Mouse (Mus musculus) lung, postnatal 0 days (tissue): ENCODE results near the gene Tshr. TPM values are rescaled to one million over a fixed set of nuclear protein-coding genes. Genes with fewer than 3 reads are reported as not detected.
"Not testable (repeated sequence)": the region's sequence is repeated elsewhere in the genome, so short reads cannot be mapped to it uniquely, and the experiment has no call there.

Experiments used
- ATAC-seq: fragments of 200-750 bp; cut with Nextera tagmentation; 2 replicates; pipeline ENCODE4 v1.8.0; 2017; ENCODE audit warnings: moderate library complexity
- DNase-seq: peaks from one replicate; pipeline ENCODE4 v3.0.0-alpha.2; 2016; ENCODE audit warnings: low spot score
- H3K27ac ChIP-seq: fragments of 300-500 bp; sonication (generic); 2 replicates; pipeline ENCODE4 v1.5.1; 2014; ENCODE audit warnings: antibody characterized with exemption, mild to moderate bottlenecking, low read length, mixed read lengths
- H3K27me3 ChIP-seq: fragments of 300-500 bp; sonication (generic); replicated peaks from 2 replicates; pipeline ENCODE4 v1.6.1; 2014; ENCODE audit warnings: low read length, mixed read lengths; ENCODE audit not compliant: insufficient read depth
- H3K36me3 ChIP-seq: fragments of 300-500 bp; sonication (generic); 2 replicates; pipeline ENCODE4 v1.6.1; 2014; ENCODE audit warnings: low read length, mixed read lengths; ENCODE audit not compliant: insufficient read depth
- H3K4me1 ChIP-seq: fragments of 300-500 bp; sonication (generic); 2 replicates; pipeline ENCODE4 v1.6.1; 2014; ENCODE audit warnings: antibody characterized with exemption, low read depth, low read length, mixed read lengths; ENCODE audit not compliant: insufficient read depth
- H3K4me2 ChIP-seq: fragments of 300-500 bp; sonication (generic); replicated peaks from 2 replicates; pipeline ENCODE4 v1.6.1; 2014; ENCODE audit warnings: low read depth, mild to moderate bottlenecking, low read length, moderate library complexity, mixed read lengths
- H3K4me3 ChIP-seq: fragments of 300-500 bp; sonication (generic); 2 replicates; pipeline ENCODE4 v1.5.1; 2014; ENCODE audit warnings: low read depth, low read length
- H3K9ac ChIP-seq: fragments of 300-500 bp; sonication (generic); replicated peaks from 2 replicates; pipeline ENCODE4 v1.6.1; 2014; ENCODE audit warnings: low read depth, mild to moderate bottlenecking
- H3K9me3 ChIP-seq: fragments of 300-500 bp; sonication (generic); 2 replicates; pipeline ENCODE4 v1.6.1; 2016; ENCODE audit warnings: low read length, mixed read lengths
- CTCF ChIP-seq: IDR thresholded peaks from 2 replicates; pipeline ENCODE4 v1.5.1; 2016; ENCODE audit warnings: antibody characterized with exemption, mild to moderate bottlenecking
- EP300 ChIP-seq: IDR thresholded peaks from 2 replicates; pipeline ENCODE4 v1.6.1; 2016; ENCODE audit warnings: antibody characterized with exemption, mild to moderate bottlenecking, control low read depth
- WGBS: fragments of 180-500 bp; shearing (Covaris S2); extraction: QIAGEN DNeasy Blood & Tissue Kit; methylation state at CpG from one replicate; pipeline ENCODE4 v1.1.7; 2014; 5-methylcytosine and 5-hydroxymethylcytosine counted together
- polyA plus RNA-seq: library from polyadenylated mRNA; unstranded; fragments of >200 nt; fragmentation: Nextera tagmentation; extraction: Ambion mirVana; gene quantifications from 2 replicates; pipeline ENCODE4 v1.2.1, GENCODE M21; 2015

Gene Tshr
- 0.12 and 0.17 TPM in 2 replicates for polyA plus RNA-seq

DNA sequence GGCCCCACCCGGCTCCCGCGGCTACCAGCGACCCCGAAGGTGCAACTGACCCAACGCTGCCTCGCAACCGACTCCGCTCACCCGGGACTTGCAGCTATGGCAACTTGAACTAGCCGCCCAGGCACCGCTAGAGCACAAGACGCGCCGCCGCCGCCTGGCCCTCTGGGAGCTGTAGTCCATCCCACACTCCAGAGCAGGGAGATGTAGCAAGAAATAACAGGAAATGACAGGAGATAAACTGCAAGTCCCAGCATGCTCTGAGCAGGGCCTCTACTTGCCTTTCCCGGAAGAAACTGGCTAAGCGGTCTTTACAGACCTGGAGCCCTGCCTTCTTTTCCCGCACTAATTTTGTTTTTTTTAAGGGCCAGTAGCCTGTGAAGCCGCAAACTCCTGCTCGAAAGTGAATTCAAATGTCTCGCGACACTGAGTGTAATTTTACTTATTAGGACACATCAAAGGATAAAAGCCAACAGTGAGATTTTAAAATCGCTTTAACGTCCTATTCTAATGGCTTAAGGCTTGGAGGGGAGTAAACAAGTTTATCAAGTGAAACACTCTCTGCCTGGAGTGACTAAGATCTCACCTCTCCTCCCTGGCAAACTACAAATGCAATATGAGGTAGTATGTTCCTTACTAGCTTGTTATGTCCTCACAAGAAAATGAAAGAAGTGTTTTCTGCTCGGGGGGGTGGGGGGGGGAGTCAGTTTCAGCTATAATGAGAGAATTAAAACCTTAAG is at the start of gene Tshr, which contains the start of gene Cep128:
Gene Tshr, plus strand, starts transcription at position 283 of the 737 bp plus-strand sequence.
Gene Cep128, minus strand, starts transcription at position 129 of the 737 bp plus-strand sequence.
- ATAC-seq (peak; percentile 100), DNase-seq (peak; percentile 99)
- no peaks in the 10 kb centered on the region for H3K27me3 ChIP-seq
- H3K4me1 ChIP-seq, result peaks cover 4% of the 10 kb centered on the region; the same call in 1 of the 2 replicates
- no peak within 1 kb of the TSS; the same call in none of the 2 replicates for H3K9ac ChIP-seq
- WGBS, result 1% methylated on average over 27 of the region's 27 CpGs
- H3K27ac ChIP-seq, result no peak within 1 kb of the TSS
- no peaks in the 10 kb centered on the region for H3K9me3 ChIP-seq
- no peaks in the 10 kb centered on the region for H3K36me3 ChIP-seq
- H3K4me3 ChIP-seq, result peak within 1 kb of the TSS; percentile 59
- peak within 1 kb of the TSS; percentile 94 for H3K4me2 ChIP-seq
- TF ChIP-seq EP300 (no peak), CTCF (0 out of 2 replicates have a peak, but pooled peaks have one; percentile 3)

DNA sequence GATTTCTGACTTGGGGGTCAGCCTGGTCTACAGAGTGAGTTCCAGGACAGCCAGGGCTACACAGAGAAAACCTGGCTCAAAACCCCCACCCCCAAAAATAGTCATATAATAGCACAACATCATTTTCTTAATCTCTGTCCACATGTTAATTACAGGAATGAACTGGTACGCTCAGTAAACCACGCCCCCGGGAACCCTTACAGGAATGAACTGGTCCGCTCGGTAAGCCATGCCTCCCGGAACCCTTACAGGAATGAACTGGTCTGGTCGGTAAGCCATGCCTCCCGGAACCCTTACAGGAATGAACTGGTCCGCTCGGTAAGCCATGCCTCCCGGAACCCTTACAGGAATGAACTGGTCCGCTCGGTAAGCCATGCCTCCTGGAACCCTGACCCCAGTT is 45.7 kb upstream of the Tshr start:
- not testable (repeated sequence) for H3K4me1 ChIP-seq, H3K27ac ChIP-seq, H3K4me2 ChIP-seq, H3K36me3 ChIP-seq, H3K9me3 ChIP-seq, H3K9ac ChIP-seq, H3K4me3 ChIP-seq, ATAC-seq, DNase-seq, H3K27me3 ChIP-seq
- 93% methylated on average over 13 of the region's 13 CpGs for WGBS

GRCm38 (mm10) chr12:91353783-91354182 is 30.6 kb upstream of the Tshr start:
- DNase-seq, result no peak
- Histone ChIP-seq H3K27me3 (no peaks in the 10 kb centered on the region), H3K36me3 (no peaks in the 10 kb centered on the region), H3K4me1 (no peaks in the 10 kb centered on the region), H3K27ac (no peak overlapping the region), H3K9ac (no peak overlapping the region), H3K9me3 (no peaks in the 10 kb centered on the region), H3K4me2 (no peak overlapping the region), H3K4me3 (no peak overlapping the region)
- TF ChIP-seq EP300, result no peak
- TF ChIP-seq CTCF, result no peak
- WGBS, result 91% methylated on average over 8 of the region's 8 CpGs
- no peak for ATAC-seq

DNA sequence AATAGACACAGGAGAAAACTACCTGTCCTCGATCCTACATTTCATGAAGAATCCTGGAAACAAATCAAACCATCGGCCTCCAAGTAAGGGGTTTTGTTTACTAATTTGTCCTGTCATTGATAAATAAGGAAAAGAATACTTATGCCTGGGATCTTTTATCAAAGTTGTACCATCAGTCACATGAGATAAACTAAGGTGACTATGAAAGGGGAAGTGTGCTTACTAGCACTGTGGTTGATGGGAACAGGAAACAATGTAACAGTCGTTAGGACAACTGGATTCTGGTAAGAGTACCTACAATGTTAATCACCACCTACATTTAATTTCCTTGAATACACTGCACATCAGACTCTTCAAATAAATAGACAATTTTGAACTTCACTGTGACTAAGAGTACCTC is 15.2 kb upstream of the Tshr start:
- no peaks in the 10 kb centered on the region for H3K9me3 ChIP-seq
- no peaks in the 10 kb centered on the region for H3K27me3 ChIP-seq
- H3K4me2 ChIP-seq, result no peak overlapping the region
- ATAC-seq (no peak), DNase-seq (no peak)
- H3K27ac ChIP-seq, result no peak overlapping the region
- H3K9ac ChIP-seq, result no peak overlapping the region
- H3K4me3 ChIP-seq, result no peak overlapping the region
- TF ChIP-seq EP300 (no peak), CTCF (no peak)
- H3K4me1 ChIP-seq, result no peaks in the 10 kb centered on the region
- H3K36me3 ChIP-seq, result no peaks in the 10 kb centered on the region
- 69% methylated on average over 3 of the region's 3 CpGs for whole genome bisulfite sequencing

GRCm38 (mm10) chr12:91383516-91384264 is 673 bp upstream of the Tshr start:
- ATAC-seq, result peak; percentile 18
- Histone ChIP-seq H3K4me3 (peak overlapping the region; percentile 59), H3K9me3 (no peaks in the 10 kb centered on the region), H3K27ac (no peak overlapping the region), H3K4me2 (peak overlapping the region; percentile 94), H3K9ac (no peak overlapping the region; the same call in 1 of the 2 replicates), H3K36me3 (no peaks in the 10 kb centered on the region), H3K27me3 (no peaks in the 10 kb centered on the region), H3K4me1 (peaks cover 4% of the 10 kb centered on the region; the same call in 1 of the 2 replicates)
- DNase-seq, result peak; percentile 11
- 1% methylated on average over 22 of the region's 22 CpGs for WGBS
- TF ChIP-seq CTCF, result no peak
- no peak for TF ChIP-seq EP300

DNA sequence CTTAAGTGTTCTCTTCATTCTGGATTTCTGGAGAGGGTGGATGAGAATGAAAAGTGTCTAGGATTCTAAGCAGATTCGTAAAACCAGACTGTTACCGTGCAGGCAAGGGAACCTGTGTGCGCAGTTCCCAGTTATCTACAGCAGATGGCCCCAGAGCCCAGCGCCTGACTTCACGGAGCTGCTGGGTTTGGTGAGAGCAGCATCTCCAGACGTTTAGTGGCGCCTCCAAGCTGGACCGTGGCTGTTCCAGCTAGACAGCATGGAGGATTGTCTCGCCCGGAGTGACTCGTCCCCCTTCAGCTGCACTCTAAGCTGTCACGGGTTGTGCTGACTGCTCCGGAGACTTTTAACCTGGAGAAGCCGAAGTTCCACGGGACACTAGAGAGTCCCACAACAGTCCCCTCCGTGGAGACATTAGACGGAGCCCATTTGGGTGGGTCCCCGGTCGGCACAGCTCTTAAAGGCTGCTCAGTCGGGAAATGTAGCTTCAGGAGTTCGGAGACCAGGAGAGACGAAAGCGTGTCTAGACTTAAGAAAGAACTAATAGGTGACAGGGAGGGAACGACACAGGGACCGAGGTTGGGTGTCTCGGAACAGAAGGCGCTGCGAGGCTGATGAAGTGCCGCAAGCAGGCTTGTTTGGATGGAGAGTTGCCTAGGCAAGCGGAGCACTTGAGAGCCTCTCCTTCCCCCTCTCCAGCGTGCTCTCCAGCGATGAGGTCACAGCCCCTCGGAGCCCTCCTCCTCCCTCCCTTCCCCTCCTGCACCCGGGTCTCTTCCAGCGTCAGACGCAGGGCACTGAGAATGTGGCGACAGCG is 16.1 kb downstream of the Tshr start:
- no peaks in the 10 kb centered on the region for H3K4me1 ChIP-seq
- TF ChIP-seq EP300, result no peak
- TF ChIP-seq CTCF, result peak; percentile 92
- H3K9ac ChIP-seq, result no peak overlapping the region
- DNase-seq (peak; percentile 78), ATAC-seq (peak; percentile 95)
- no peak overlapping the region for H3K27ac ChIP-seq
- H3K4me3 ChIP-seq, result peak overlapping the region; percentile 35
- peak overlapping the region; percentile 62 for H3K4me2 ChIP-seq
- H3K36me3 ChIP-seq, result no peaks in the 10 kb centered on the region
- H3K27me3 ChIP-seq, result no peaks in the 10 kb centered on the region; the same call in 1 of the 2 replicates
- WGBS, result 1% methylated on average over 38 of the region's 38 CpGs
- no peaks in the 10 kb centered on the region for H3K9me3 ChIP-seq
